In the genomic region with DNA sequence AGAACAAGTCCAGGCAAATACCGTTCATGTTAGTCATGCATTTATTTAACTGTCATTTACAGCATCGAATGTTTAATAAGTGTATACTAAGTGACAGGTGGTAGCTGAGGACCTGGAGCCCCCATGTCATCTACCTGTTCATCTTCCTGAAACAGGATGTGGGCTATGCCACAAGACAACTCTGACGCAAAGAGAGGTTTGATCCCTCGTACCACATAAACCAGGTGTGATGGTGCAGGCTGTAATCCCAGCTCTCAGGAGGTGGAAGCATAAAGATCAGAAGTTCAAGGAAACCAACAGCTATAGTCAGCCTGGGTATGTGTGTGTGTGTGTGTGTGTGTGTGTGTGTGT, we compare ENCODE assay signal across 9 mouse cellular contexts. TPM values are rescaled to one million over a fixed set of nuclear protein-coding genes. Genes with fewer than 3 reads are reported as not detected.
DNase-seq lines count a peak whose midpoint lies in the region; ATAC-seq and TF ChIP-seq lines count a peak whose summit lies in the region.
"Had no signal": no experiment of that assay in that cellular context is flagged by ENCODE, and none has a peak within 500 bp of the region (broad histone marks: within the 10 kb centered on the region; RNA-seq: fewer than 3 reads in every experiment).

No protein-coding gene starts in this region.

- no peaks in the 10 kb centered on the region for H3K9me3 ChIP-seq in heart, embryonic 15.5 days (replicated peaks)
- H3K9me3 ChIP-seq in intestine, embryonic 14.5 days (ENCODE audit: control insufficient read depth, low read length) = no peaks in the 10 kb centered on the region
- no peaks in the 10 kb centered on the region for H3K9me3 ChIP-seq in midbrain, postnatal 0 days (ENCODE audit: low read length)

- no peak for TF ChIP-seq POLR2A in bone marrow, adult 2 months (IDR thresholded peaks at IDR 0.05; ENCODE audit: borderline replicate concordance, control insufficient read depth, low read depth, low read length)

- H3K4me2 ChIP-seq in heart, embryonic 15.5 days = peak overlapping the region; percentile 78
- peak overlapping the region; percentile 64 for H3K4me2 ChIP-seq in intestine, embryonic 14.5 days (ENCODE audit: low read length)
- peak overlapping the region; percentile 85 for H3K4me2 ChIP-seq in midbrain, postnatal 0 days (ENCODE audit: low read depth, low read length, poor library complexity, severe bottlenecking)

- 46% methylated on average over 4 of the region's 4 CpGs for WGBS in heart, embryonic 15.5 days
- WGBS in bone marrow, adult 2 months = 7% methylated on average over 4 of the region's 4 CpGs
- WGBS in intestine, embryonic 14.5 days = 35% methylated on average over 4 of the region's 4 CpGs
- 48% methylated on average over 4 of the region's 4 CpGs for whole genome bisulfite sequencing in midbrain, postnatal 0 days

- H3K27ac ChIP-seq in heart, embryonic 15.5 days = peak overlapping the region; percentile 81
- no peak overlapping the region for H3K27ac ChIP-seq in bone marrow, adult 2 months (ENCODE audit: control insufficient read depth, insufficient read depth, low read depth, low read length, poor library complexity)
- no peak overlapping the region; the same call in 1 of the 2 replicates for H3K27ac ChIP-seq in intestine, embryonic 14.5 days (ENCODE audit: low read depth)
- H3K27ac ChIP-seq in midbrain, postnatal 0 days (ENCODE audit: low read depth, low read length) = no peak overlapping the region

- no peak for ATAC-seq in heart, embryonic 15.5 days (replicated peaks; ENCODE audit: insufficient number of reproducible peaks, insufficient read depth, low FRiP score, low read depth)
- 0 out of 2 replicates have a peak, but pooled peaks have one; percentile 8 for ATAC-seq in intestine, embryonic 14.5 days (replicated peaks; ENCODE audit: low FRiP score, low TSS enrichment, low read depth)
- no peak for ATAC-seq in midbrain, postnatal 0 days (ENCODE audit: low FRiP score)
- ATAC-seq in erythroid progenitor cell, adult 5-6 weeks (replicated peaks; ENCODE audit: low FRiP score, poor library complexity, severe bottlenecking) = no peak

- intact Hi-C loops in left cerebral cortex, postnatal 36 days (cut with DNase I) = loop anchor here (1.0 kb wide), 1 partner anchor 20 kb away; no protein-coding TSS in a partner anchor

- no peak for TF ChIP-seq CTCF in bone marrow, adult 2 months (IDR thresholded peaks at IDR 0.05; ENCODE audit: control insufficient read depth, insufficient read depth, low read length)
- no peak for TF ChIP-seq CTCF in midbrain, postnatal 0 days (IDR thresholded peaks at IDR 0.05)

- no peaks in the 10 kb centered on the region for H3K27me3 ChIP-seq in heart, embryonic 15.5 days
- H3K27me3 ChIP-seq in intestine, embryonic 14.5 days (replicated peaks; ENCODE audit: control insufficient read depth, insufficient read depth, low read length) = no peaks in the 10 kb centered on the region
- H3K27me3 ChIP-seq in midbrain, postnatal 0 days (ENCODE audit: insufficient read depth, low read length) = no peaks in the 10 kb centered on the region
- H3K27me3 ChIP-seq: Patski had no signal

- DNase-seq in heart, adult 11 months = no peak
- DNase-seq in intestine, embryonic 14.5 days (ENCODE audit: low spot score) = no peak
- DNase-seq in midbrain, postnatal 0 days (ENCODE audit: low spot score) = no peak
- no peak for DNase-seq in testis, postnatal 14 days (ENCODE audit: low spot score)
- DNase-seq in left cerebral cortex, postnatal 36 days (ENCODE audit: low spot score in 2 of 2) = no peak

- peak overlapping the region; percentile 52 for H3K4me3 ChIP-seq in heart, embryonic 15.5 days
- peak overlapping the region; percentile 33 for H3K4me3 ChIP-seq in bone marrow, adult 2 months (replicated peaks; ENCODE audit: control insufficient read depth, low read depth, low read length)
- peak overlapping the region; percentile 40 for H3K4me3 ChIP-seq in intestine, embryonic 14.5 days (ENCODE audit: low read depth, low read length)
- peak overlapping the region; percentile 48 for H3K4me3 ChIP-seq in midbrain, postnatal 0 days (ENCODE audit: low read depth, low read length)

- H3K9ac ChIP-seq in heart, embryonic 15.5 days = peak overlapping the region; percentile 59; the same call in 1 of the 2 replicates
- peak overlapping the region; percentile 27; the same call in 1 of the 2 replicates for H3K9ac ChIP-seq in intestine, embryonic 14.5 days (ENCODE audit: low read length)
- H3K9ac ChIP-seq in midbrain, postnatal 0 days (replicated peaks; ENCODE audit: low read length, poor library complexity, severe bottlenecking) = no peak overlapping the region

- H3K4me1 ChIP-seq in heart, embryonic 15.5 days (replicated peaks) = peaks cover 20% of the 10 kb centered on the region
- peaks cover 4% of the 10 kb centered on the region; the same call in 1 of the 2 replicates for H3K4me1 ChIP-seq in bone marrow, adult 2 months (ENCODE audit: control insufficient read depth, insufficient read depth, low read length)
- peaks cover 12% of the 10 kb centered on the region; the same call in 1 of the 2 replicates for H3K4me1 ChIP-seq in intestine, embryonic 14.5 days (replicated peaks; ENCODE audit: control insufficient read depth, insufficient read depth, low read length)
- peaks cover 3% of the 10 kb centered on the region; the same call in 1 of the 2 replicates for H3K4me1 ChIP-seq in midbrain, postnatal 0 days (ENCODE audit: insufficient read depth, low read length)

- H3K36me3 ChIP-seq in heart, embryonic 15.5 days = no peaks in the 10 kb centered on the region
- H3K36me3 ChIP-seq in intestine, embryonic 14.5 days (ENCODE audit: control insufficient read depth, insufficient read depth, low read length) = no peaks in the 10 kb centered on the region
- H3K36me3 ChIP-seq in midbrain, postnatal 0 days (ENCODE audit: insufficient read depth, low read length) = no peaks in the 10 kb centered on the region

RNA-seq across cellular contexts. Expression of gene Eif2ak3, which starts 19.4 kb away (rescaled TPM):
- polyA plus RNA-seq in heart, embryonic 15.5 days (2015; fragmentation: Nextera tagmentation; extraction: Ambion mirVana) = 5.2 and 7.5 TPM in 2 replicates
- polyA plus RNA-seq in bone marrow, adult 2 months (2011; ENCODE audit: insufficient read depth, insufficient read length, low replicate concordance, missing spikeins) = 10.9 and 12.4 TPM in 2 replicates
- polyA plus RNA-seq in intestine, embryonic 14.5 days (2014; fragmentation: Nextera tagmentation; extraction: Ambion mirVana) = 7.3 and 8.2 TPM in 2 replicates
- 19.3 and 25.1 TPM in 2 replicates for total RNA-seq in midbrain, postnatal 0 days (2014; rRNA removed)
- 7.7 TPM in 2 replicates for polyA plus RNA-seq in midbrain, postnatal 0 days (2015; fragmentation: Nextera tagmentation; extraction: Ambion mirVana)
- total RNA-seq in erythroid progenitor cell, adult 5-6 weeks (2015; ENCODE audit: low replicate concordance) = 5.8 and 29.8 TPM in 2 replicates
- total RNA-seq in erythroid progenitor cell, adult 5-6 weeks (2017; ENCODE audit: low replicate concordance) = 9.4 and 12.6 TPM in 2 replicates
- 10 to 100 TPM; 23.4 to 25.2 TPM for total RNA-seq in left cerebral cortex, postnatal 36 days (2021)

RNA-seq across cellular contexts. Expression of gene Rpia, which starts 32.9 kb away (rescaled TPM):
- polyA plus RNA-seq in heart, embryonic 15.5 days (2015; fragmentation: Nextera tagmentation; extraction: Ambion mirVana) = 1.1 and 1.4 TPM in 2 replicates
- polyA plus RNA-seq in bone marrow, adult 2 months (2011; ENCODE audit: insufficient read depth, insufficient read length, low replicate concordance, missing spikeins) = 65.3 and 78.5 TPM in 2 replicates
- 4.8 and 6.1 TPM in 2 replicates for polyA plus RNA-seq in intestine, embryonic 14.5 days (2014; fragmentation: Nextera tagmentation; extraction: Ambion mirVana)
- 9.3 and 15.5 TPM in 2 replicates for total RNA-seq in midbrain, postnatal 0 days (2014; rRNA removed)
- 1.1 and 1.4 TPM in 2 replicates for polyA plus RNA-seq in midbrain, postnatal 0 days (2015; fragmentation: Nextera tagmentation; extraction: Ambion mirVana)
- 51.9 and 59.1 TPM in 2 replicates for total RNA-seq in erythroid progenitor cell, adult 5-6 weeks (2015; ENCODE audit: low replicate concordance)
- total RNA-seq in erythroid progenitor cell, adult 5-6 weeks (2017; ENCODE audit: low replicate concordance) = 65.7 and 70.3 TPM in 2 replicates
- total RNA-seq in left cerebral cortex, postnatal 36 days (2021) = 10 to 100 TPM; 11.1 to 14.3 TPM
